Mouse (Mus musculus) mouse embryonic stem cell (cell line): ENCODE measurements around the gene Acmsd.

ENCODE experiments used
- in situ Hi-C, 2 experiments: fragments of 300-500 bp; cut with MboI; formaldehyde crosslinking; loops; 1 replicate in 1 of 2; 3 replicates in 1 of 2; pipeline ENCODE4 v1.14.3; 2019 to 2020; ENCODE audit warnings: low sequenced_read_pairs in 2 of 2, low pct_unique_long_range_greater_than_20kb in 1 of 2, mixed read lengths in 1 of 2; ENCODE audit not compliant: unreplicated experiment in 1 of 2

The Acmsd gene

DNA sequence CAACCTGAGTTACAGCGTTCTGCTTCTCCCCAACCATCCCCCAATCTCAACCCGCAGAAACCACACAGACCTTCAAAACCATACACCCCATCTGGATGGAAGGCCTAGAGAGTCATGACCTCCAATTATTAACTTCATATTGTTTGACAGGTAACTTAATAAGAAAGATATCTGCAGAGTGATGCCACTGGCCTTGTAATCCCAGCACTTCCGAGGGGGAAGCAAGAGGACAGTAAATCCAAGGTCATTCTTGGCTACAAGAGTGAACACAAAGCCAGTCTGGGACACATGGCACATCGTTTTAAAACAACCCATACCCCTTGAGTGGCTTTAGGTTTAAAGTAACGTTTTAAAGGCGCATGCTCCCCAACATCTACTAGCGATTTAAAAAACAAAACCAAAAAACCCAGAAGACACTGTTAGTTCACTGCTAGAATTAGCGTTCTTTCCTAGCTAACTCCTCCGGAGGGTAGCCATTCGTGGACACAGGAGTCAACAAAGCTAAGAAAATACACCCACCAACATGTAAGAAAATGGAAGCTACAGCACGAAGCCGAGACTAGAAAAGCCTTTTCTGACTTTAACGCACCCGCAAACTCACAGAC is 44.1 kb downstream of the Acmsd start:
- in situ Hi-C loops: no loop called here

GRCm38 (mm10) chr1:127773803-127774500 is 44.7 kb downstream of the Acmsd start, which contains the start of gene Ccnt2:
Gene Ccnt2 (plus strand): TSS chr1:127774164.
- in situ Hi-C loops: no loop called here

- in situ Hi-C loops: no loop called here
Measured at GRCm38 (mm10) chr1:127774501-127774880, 45.3 kb downstream of the Acmsd start.

DNA sequence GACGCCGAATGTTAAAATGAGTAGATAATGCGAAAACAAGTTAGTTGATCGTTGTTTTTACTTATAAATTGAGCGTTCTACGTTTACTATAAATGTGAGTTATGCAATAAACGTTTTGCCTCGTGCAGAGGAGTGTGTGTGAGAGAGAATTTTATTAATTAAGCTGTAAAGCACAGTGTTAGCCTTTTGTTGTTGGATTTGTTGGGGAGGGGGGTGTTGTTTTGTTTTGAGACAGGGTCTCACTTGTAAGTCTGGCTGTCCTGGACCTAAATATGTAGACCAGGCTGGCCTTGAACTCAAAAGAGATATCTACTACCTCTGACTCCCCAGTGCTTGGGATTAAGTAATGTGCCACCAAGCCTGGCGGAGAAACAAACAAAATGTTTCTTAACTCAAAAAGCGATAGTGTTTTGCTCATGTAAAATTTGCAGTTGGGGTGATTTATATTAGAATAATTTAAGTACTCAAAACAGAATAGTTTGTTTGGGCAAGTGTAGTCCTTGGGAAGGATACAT is 46.0 kb downstream of the Acmsd start:
- in situ Hi-C loops: no loop called here

DNA sequence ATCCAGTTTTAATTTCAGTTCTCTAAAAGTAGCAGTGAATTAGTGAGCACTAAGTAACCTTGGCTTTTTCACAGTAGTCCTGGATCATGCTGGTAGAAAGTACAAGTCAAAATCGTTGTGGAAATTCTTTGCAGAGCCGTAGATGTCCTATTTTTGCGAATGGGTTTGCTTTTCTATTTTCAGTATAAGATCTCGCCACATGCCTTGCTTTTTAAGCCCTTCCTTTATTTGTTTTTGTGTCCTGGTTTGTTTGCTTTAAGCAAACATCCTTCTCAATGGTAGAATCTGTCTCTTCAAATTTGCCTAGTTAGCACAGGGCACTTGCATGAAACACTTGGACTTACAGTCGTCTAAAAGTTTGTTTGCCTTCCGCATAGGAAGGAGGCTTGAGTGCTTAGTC is 47.0 kb downstream of the Acmsd start:
- in situ Hi-C loops: no loop called here

DNA sequence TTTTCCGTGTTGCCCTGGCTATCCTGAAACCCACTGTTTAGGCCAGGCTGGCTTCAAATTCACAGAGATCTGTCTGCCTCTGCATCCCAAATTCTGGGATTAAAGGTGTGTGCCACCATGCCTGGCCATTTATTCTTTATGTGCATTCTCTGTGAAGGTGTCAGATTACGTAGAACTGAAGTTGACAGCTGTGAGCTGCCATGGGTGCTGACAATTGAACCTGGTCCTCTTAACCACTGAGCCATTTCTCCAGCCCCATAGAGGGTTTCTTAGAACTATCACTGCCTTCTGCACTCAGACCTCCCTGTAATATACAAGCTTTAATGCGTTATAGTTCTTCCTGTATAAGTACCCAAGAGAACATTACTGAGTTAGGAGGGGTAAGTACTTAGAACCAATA is 49.4 kb downstream of the Acmsd start:
- in situ Hi-C loops: no loop called here

- in situ Hi-C loops: no loop called here
Measured at GRCm38 (mm10) chr1:127780142-127780541, 50.9 kb downstream of the Acmsd start.

- in situ Hi-C loops: no loop called here
Measured at GRCm38 (mm10) chr1:127780849-127781248, 51.6 kb downstream of the Acmsd start.

DNA sequence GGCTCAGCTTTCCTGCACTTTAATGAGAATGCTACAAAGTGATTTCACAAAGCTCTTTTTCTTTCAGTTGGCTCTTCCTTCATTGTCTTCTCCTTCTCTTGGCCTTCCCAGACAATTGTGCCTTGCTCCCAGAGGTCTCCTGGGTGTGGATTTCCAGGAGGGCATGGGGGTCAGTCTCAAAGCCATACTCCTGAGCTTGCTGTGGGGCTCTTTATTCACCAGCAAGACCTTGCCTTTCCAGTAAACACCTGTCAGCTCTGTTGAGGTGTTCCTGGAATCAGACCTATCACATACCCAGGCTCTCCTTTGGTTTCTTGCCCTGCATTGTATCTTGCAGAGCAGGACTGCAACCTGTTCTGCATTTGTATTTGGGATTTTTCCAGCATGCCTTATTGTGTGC is 54.6 kb downstream of the Acmsd start:
- in situ Hi-C loops: no loop called here

- in situ Hi-C loops: no loop called here
Measured at GRCm38 (mm10) chr1:127785882-127786281, 56.7 kb downstream of the Acmsd start.

DNA sequence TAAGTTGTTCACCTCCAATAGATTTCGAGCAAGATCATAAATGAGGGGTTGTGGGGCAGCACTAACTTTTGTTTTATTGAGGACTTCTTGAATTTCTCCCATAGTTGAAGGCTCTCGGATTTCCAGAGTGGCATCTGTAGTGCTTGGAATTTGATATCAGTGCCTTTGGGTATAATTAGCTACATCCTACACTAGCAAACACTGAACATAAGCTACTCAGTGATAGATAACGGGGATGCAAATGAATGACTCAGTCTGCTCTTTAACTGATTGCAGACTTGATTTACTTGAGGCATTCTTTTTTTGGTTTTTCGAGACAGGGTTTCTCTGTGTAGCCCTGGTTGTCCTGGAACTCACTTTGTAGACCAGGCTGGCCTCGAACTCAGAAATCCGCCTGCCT is 59.7 kb downstream of the Acmsd start:
- in situ Hi-C loops: no loop called here

- in situ Hi-C loops: no loop called here
Measured at GRCm38 (mm10) chr1:127793459-127793858, 64.2 kb downstream of the Acmsd start.

DNA sequence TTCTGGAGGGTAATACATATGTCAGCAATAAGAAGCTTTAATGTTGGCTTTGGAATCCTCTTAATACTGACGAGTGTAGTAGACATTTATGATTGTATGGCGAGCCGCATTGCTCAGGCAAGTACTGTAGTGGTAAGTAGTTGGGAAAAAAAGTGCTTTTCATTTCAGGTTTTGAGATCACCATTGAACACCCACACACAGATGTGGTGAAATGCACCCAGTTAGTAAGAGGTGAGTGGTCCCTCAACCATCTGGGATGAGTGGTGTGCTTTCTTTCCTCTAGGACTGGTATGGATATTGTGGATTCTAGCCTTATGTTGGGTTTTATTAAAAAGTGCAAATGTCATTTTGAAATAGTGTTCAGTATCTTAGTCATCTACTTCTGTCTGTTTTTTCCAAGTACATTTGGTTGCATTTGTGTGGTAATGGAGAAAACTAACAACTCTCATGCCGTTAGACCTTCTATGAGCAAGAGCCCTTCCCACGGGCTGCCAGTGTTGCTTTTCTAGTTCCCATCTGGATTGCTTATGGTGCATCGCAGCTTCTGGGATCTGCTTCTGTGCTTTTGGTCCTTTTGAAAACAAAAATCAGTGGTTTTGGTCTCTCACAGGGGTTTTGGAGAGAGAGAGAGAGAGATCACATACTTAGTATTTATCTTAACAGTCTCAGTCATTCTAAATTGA is 66.0 kb downstream of the Acmsd start:
- in situ Hi-C loops: no loop called here

DNA sequence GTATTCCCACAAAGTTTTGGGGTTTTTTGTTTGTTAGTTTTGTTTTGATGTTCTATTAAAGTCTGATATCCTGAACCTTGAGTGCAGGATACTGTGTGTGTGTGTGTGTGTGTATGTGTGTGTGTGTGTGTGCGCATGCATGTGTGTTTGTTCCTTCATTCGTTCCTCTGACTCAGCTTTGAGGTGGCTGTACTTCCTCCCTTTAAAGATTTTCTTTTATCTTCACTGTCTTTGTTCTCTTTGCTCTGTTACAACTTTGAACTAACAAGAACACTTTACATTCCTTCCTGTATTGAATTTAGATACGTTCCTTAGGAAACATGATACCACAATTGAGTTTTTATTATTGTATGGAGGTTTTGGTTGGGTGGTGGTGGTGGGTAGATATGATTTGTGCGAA is 67.1 kb downstream of the Acmsd start:
- in situ Hi-C loops: no loop called here

- in situ Hi-C loops: no loop called here
Measured at GRCm38 (mm10) chr1:127796752-127797151, 67.5 kb downstream of the Acmsd start.

- in situ Hi-C loops: no loop called here
Measured at GRCm38 (mm10) chr1:127802916-127803315, 73.7 kb downstream of the Acmsd start.

GRCm38 (mm10) chr1:127808671-127809070 is 79.5 kb downstream of the Acmsd start:
- in situ Hi-C loops: no loop called here

DNA sequence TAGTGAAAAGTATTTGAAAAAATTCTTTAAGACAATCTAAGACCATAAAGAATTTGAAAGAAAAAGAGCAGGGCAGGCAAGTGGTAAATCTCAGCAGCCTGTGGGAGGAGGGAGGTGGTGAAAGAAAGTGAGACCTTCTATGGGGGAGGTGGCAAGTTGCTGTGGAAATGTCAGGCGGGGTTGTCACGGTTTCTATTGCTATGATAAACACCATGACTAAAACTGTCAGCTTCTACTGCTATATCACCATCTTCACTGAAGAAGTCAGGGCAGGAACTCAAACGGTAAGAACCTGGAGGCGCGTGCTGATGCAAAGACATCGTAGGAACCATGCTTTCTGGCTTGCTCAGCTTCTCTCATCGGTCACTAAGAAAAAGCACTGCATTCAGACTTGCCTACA is 83.7 kb downstream of the Acmsd start:
- in situ Hi-C loops: no loop called here

DNA sequence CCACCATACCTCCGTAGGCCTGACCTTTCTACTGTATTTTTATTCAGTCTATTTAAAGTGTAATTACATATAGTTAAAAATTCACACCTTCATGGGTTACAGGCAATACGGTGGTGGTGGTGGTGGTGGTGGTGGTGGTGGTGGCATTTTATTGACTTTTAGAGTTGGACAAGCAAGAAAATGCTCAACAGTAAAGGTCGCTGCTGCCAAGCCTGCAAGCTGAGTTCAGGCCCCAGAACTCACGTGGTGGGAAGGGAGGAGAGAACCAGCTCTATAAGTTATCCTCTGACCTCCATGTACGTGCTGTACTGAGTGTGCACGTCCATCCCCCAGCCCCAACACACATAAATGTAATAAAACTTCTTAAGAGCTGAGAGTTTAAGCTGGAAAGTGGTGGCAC is 87.2 kb downstream of the Acmsd start:
- in situ Hi-C loops: no loop called here
